Mouse (Mus musculus): Measurements from ENCODE around the gene Prrc2a. TPM values are rescaled to one million over a fixed set of nuclear protein-coding genes. Genes with fewer than 3 reads are reported as not detected.
A peak's percentile ranks its signal among the peaks of the same experiment; 100 is the strongest.

Prrc2a gene
- 300 TPM for polyA plus RNA-seq (2021)

- ATAC-seq (peak; percentile 92), DNase-seq (ENCODE audit: low read depth, low spot score) (peak; percentile 97)
- ChIA-PET CTCF (interaction anchor here (0.8 to 12.3 kb wide), 3 partner anchors 61 to 82 kb away, joined by 3 to 239 read pairs (median 6); partner anchors contain the start of genes Atp6v1g2, Ddx39b and Nfkbil1), POLR2A (interaction anchor here (0.6 to 1.9 kb wide), 6 partner anchors 9 to 80 kb away, joined by 3 to 6 read pairs (median 4); partner anchors contain the start of gene Ddx39b)
- no peaks in the 10 kb centered on the region for H3K27me3 ChIP-seq
- in situ Hi-C loops (cut with MboI; ENCODE audit: low pct_unique_long_range_greater_than_20kb) = loop anchor here (5.0 kb wide), 1 partner anchor 67 kb away; the partner anchor contains the start of gene Atp6v1g2
- no peak for TF ChIP-seq CTCF (IDR thresholded peaks at IDR 0.05)
Observed at GRCm38 (mm10) chr17:35164568-35165450, at the start of gene Prrc2a. Gene Prrc2a, minus strand, starts transcription at chr17:35164897.

DNA sequence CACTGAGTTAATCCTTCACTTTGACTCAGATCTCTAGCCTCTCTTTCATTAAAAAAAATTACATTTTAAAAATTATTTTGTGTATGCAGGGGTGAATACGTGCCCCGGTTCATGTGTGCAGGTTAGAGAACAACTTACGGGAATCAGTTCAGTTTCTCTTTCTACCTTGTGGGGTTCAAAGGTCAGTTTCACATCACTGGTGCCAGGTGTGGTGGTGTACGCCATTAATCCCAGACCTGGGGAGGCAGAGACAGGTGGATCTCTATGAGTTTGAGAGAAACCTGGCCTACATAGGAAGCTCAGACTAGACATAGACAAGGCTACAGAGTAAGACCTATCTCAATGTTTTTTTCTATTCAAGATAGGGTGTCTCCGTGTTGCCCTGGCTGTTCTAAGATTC, 48.4 kb upstream of the Prrc2a start:
- DNase-seq (ENCODE audit: low read depth, low spot score) (no peak), ATAC-seq (no peak)
- no peaks in the 10 kb centered on the region for H3K27me3 ChIP-seq
- in situ Hi-C loops (cut with MboI; ENCODE audit: low pct_unique_long_range_greater_than_20kb) = no loop called here
- ChIA-PET CTCF (no interaction called here), POLR2A (no interaction called here)
- no peak for TF ChIP-seq CTCF (IDR thresholded peaks at IDR 0.05)

GRCm38 (mm10) chr17:35210593-35210992, 45.9 kb upstream of the Prrc2a start:
- no peak for DNase-seq (ENCODE audit: low read depth, low spot score)
- no peak for TF ChIP-seq CTCF (IDR thresholded peaks at IDR 0.05)
- ChIA-PET POLR2A (no interaction called here), CTCF (interaction anchor here (1.6 kb wide), 1 partner anchor 42 kb away, joined by 7 read pairs; no protein-coding TSS in a partner anchor)
- H3K27me3 ChIP-seq = no peaks in the 10 kb centered on the region
- no peak for ATAC-seq
- in situ Hi-C loops (cut with MboI; ENCODE audit: low pct_unique_long_range_greater_than_20kb) = no loop called here

GRCm38 (mm10) chr17:35209785-35210535, 45.3 kb upstream of the Prrc2a start:
- no peak for DNase-seq (ENCODE audit: low read depth, low spot score)
- ChIA-PET CTCF (interaction anchor here (1.6 kb wide), 1 partner anchor 41 kb away, joined by 7 read pairs; no protein-coding TSS in a partner anchor), POLR2A (no interaction called here)
- H3K27me3 ChIP-seq = no peaks in the 10 kb centered on the region
- ATAC-seq = no peak
- in situ Hi-C loops (cut with MboI; ENCODE audit: low pct_unique_long_range_greater_than_20kb) = no loop called here
- no peak for TF ChIP-seq CTCF (IDR thresholded peaks at IDR 0.05)

DNA sequence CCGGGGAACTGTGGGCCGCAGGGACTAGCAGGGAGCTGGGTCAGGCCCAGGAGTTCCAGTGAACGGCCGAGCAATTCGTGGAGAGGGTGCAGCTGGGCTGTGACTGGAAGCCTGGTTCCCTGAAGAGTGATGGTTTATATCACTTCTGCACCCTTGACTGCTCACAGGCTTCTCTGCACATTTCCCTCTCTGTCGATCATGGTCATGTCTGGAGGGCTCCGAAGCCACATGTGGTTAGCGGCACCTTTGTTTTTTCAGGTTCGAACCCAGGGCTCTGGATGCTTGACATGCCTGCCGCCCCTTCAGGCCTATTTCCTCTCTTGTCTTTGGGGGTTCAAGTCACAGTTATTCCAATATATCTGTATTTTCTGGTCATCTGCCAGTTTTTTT, 40.7 kb upstream of the Prrc2a start:
- POLR2A ChIA-PET = no interaction called here
- in situ Hi-C loops (cut with MboI; ENCODE audit: low pct_unique_long_range_greater_than_20kb) = no loop called here
- DNase-seq (ENCODE audit: low read depth, low spot score) = no peak
- ATAC-seq = no peak
- CTCF ChIA-PET = no interaction called here
- no peak for TF ChIP-seq CTCF (IDR thresholded peaks at IDR 0.05)
- H3K27me3 ChIP-seq = no peaks in the 10 kb centered on the region

- TF ChIP-seq CTCF (IDR thresholded peaks at IDR 0.05) = no peak
- POLR2A ChIA-PET = interaction anchor here (0.6 kb wide), 1 partner anchor 35 kb away, joined by 3 read pairs; no protein-coding TSS in a partner anchor
- CTCF ChIA-PET = no interaction called here
- in situ Hi-C loops (cut with MboI; ENCODE audit: low pct_unique_long_range_greater_than_20kb) = no loop called here
- DNase-seq (ENCODE audit: low read depth, low spot score) (no peak), ATAC-seq (no peak)
- H3K27me3 ChIP-seq = no peaks in the 10 kb centered on the region
Observed at GRCm38 (mm10) chr17:35204494-35205379, 40.0 kb upstream of the Prrc2a start, which contains the start of gene Lta. Gene Lta, minus strand, starts transcription at chr17:35205351.

DNA sequence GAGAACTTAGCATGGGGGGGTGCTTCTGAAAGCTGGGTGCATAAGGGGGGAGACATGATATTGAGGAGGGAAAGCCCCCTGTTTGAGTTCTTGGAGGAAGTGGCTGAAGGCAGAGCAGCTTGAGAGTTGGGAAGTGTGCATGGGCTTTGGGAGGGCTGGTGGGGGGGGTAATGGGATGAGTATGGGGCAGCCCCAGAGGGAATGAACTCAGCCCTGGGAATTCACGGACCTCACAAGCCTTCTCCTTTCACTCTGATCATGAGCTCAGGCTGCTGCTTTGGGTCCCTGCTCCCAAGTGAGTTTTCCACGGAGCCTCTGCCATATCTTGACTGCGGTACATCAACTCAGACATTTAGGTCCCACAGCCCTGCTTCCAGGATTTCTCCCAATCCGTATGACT, 37.7 kb upstream of the Prrc2a start:
- ChIA-PET POLR2A (no interaction called here), CTCF (interaction anchor here (1.0 kb wide), 1 partner anchor 12 kb away, joined by 3 read pairs; no protein-coding TSS in a partner anchor)
- H3K27me3 ChIP-seq = no peaks in the 10 kb centered on the region
- ATAC-seq (no peak), DNase-seq (ENCODE audit: low read depth, low spot score) (no peak)
- in situ Hi-C loops (cut with MboI; ENCODE audit: low pct_unique_long_range_greater_than_20kb) = no loop called here
- no peak for TF ChIP-seq CTCF (IDR thresholded peaks at IDR 0.05)

DNA sequence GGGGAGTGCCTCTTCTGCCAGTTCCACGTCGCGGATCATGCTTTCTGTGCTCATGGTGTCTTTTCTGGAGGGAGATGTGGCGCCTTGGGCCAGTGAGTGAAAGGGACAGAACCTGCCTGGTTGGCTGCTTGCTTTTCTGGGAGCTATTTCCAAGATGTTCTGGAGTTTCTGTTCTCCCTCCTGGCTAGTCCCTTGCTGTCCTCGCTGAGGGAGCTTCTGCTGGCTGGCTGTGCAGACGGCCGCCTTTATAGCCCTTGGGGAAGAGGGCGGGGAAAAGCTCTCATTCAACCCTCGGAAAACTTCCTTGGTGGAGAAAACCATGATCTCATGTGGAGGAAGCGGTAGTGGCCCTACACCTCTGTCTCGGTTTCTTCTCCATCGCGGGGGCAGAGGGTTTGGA, 37.1 kb upstream of the Prrc2a start, which contains the start of gene Tnf:
Tnf (minus strand) TSS at position 221 of the 400 bp plus-strand sequence.
- ChIA-PET POLR2A (no interaction called here), CTCF (interaction anchor here (1.0 kb wide), 1 partner anchor 12 kb away, joined by 3 read pairs; no protein-coding TSS in a partner anchor)
- in situ Hi-C loops (cut with MboI; ENCODE audit: low pct_unique_long_range_greater_than_20kb) = no loop called here
- ATAC-seq (no peak), DNase-seq (ENCODE audit: low read depth, low spot score) (no peak)
- TF ChIP-seq CTCF (IDR thresholded peaks at IDR 0.05) = no peak
- H3K27me3 ChIP-seq = no peaks in the 10 kb centered on the region

DNA sequence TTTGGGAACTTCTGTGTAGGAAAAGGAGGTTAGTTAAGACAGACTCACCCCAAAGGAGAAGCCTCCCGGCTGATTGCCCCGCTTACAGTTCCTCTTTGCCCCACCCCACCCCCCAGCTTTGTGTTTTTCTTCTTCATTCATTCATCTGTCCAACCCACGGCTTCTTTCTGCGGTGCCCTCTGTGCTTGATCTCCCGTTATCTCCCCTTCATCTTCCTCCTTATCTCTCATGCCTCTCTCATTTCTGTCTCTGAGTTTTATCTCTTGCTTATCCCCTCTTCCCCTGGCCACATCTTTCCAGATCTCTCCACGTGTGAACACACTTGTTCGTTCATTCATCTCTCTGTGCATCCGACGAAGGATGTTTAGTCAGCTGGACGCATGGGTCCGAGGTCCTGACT, 36.4 kb upstream of the Prrc2a start:
- H3K27me3 ChIP-seq = no peaks in the 10 kb centered on the region
- CTCF ChIA-PET = interaction anchor here (1.0 kb wide), 1 partner anchor 11 kb away, joined by 3 read pairs; no protein-coding TSS in a partner anchor
- no peak for DNase-seq (ENCODE audit: low read depth, low spot score)
- no peak for ATAC-seq
- in situ Hi-C loops (cut with MboI; ENCODE audit: low pct_unique_long_range_greater_than_20kb) = no loop called here
- POLR2A ChIA-PET = no interaction called here
- no peak for TF ChIP-seq CTCF (IDR thresholded peaks at IDR 0.05)

- DNase-seq (ENCODE audit: low read depth, low spot score) (no peak), ATAC-seq (no peak)
- CTCF ChIA-PET = no interaction called here
- H3K27me3 ChIP-seq = no peaks in the 10 kb centered on the region
- TF ChIP-seq CTCF (IDR thresholded peaks at IDR 0.05) = no peak
- in situ Hi-C loops (cut with MboI; ENCODE audit: low pct_unique_long_range_greater_than_20kb) = no loop called here
- POLR2A ChIA-PET = no interaction called here
Observed at GRCm38 (mm10) chr17:35200398-35200797, 35.7 kb upstream of the Prrc2a start.
